Mouse (Mus musculus): ENCODE data around the gene Gdap2.

The Gdap2 gene
- long read RNA-seq, experiment 1, transcript Gdap2-201 (14 exons, 3,008 nt), result major isoform, 8 of 11 reads
- long read RNA-seq, experiment 1, partial matches to known transcripts, result 0 of 11 reads
- long read RNA-seq, experiment 1, other reads (novel, unspliced or antisense), result 3 of 11 reads
- long read RNA-seq, experiment 2, transcript Gdap2-201 (14 exons, 3,008 nt), result major isoform, 8 of 12 reads
- long read RNA-seq, experiment 2, partial matches to known transcripts, result 0 of 12 reads
- long read RNA-seq, experiment 2, other reads (novel, unspliced or antisense), result 2 of 12 reads

GRCm38 (mm10) chr3:100162315-100163105, at the start of gene Gdap2, which contains the start of gene Wdr3:
Gene Gdap2 (plus strand): TSS chr3:100162381.
Gene Wdr3 (minus strand): TSS chr3:100162407.
- intact Hi-C loops (cut with DNase I), result no loop called here

GRCm38 (mm10) chr3:100118681-100119080, 43.5 kb upstream of the Gdap2 start:
- intact Hi-C loops (cut with DNase I), result no loop called here

GRCm38 (mm10) chr3:100121961-100122360, 40.2 kb upstream of the Gdap2 start:
- intact Hi-C loops (cut with DNase I), result no loop called here

GRCm38 (mm10) chr3:100122445-100122844, 39.7 kb upstream of the Gdap2 start:
- intact Hi-C loops (cut with DNase I), result no loop called here

- intact Hi-C loops (cut with DNase I), result no loop called here
Measured at GRCm38 (mm10) chr3:100160682-100161445, 1.3 kb upstream of the Gdap2 start.

GRCm38 (mm10) chr3:100161665-100162314, 391 bp upstream of the Gdap2 start:
- intact Hi-C loops (cut with DNase I), result no loop called here

- intact Hi-C loops (cut with DNase I), result no loop called here
Measured at GRCm38 (mm10) chr3:100163556-100163955, 1.4 kb downstream of the Gdap2 start.

- intact Hi-C loops (cut with DNase I), result no loop called here
Measured at GRCm38 (mm10) chr3:100164991-100165390, 2.8 kb downstream of the Gdap2 start.

GRCm38 (mm10) chr3:100176031-100176430, 13.8 kb downstream of the Gdap2 start:
- intact Hi-C loops (cut with DNase I), result no loop called here

GRCm38 (mm10) chr3:100180471-100180870, 18.3 kb downstream of the Gdap2 start:
- intact Hi-C loops (cut with DNase I), result no loop called here

- intact Hi-C loops (cut with DNase I), result loop anchor here (5.0 kb wide), 1 partner anchor 378 kb away; no protein-coding TSS in a partner anchor
Measured at GRCm38 (mm10) chr3:100189444-100189843, 27.3 kb downstream of the Gdap2 start.

GRCm38 (mm10) chr3:100189861-100190260, 27.7 kb downstream of the Gdap2 start:
- intact Hi-C loops (cut with DNase I), result loop anchor here (5.0 kb wide), 2 partner anchors 167 to 377 kb away; no protein-coding TSS in a partner anchor

- intact Hi-C loops (cut with DNase I), result loop anchor here (5.0 kb wide), 1 partner anchor 163 kb away; no protein-coding TSS in a partner anchor
Measured at GRCm38 (mm10) chr3:100194210-100194609, 32.0 kb downstream of the Gdap2 start.

- intact Hi-C loops (cut with DNase I), result no loop called here
Measured at GRCm38 (mm10) chr3:100201554-100201953, 39.4 kb downstream of the Gdap2 start.

GRCm38 (mm10) chr3:100206973-100207372, 44.8 kb downstream of the Gdap2 start:
- intact Hi-C loops (cut with DNase I), result no loop called here

GRCm38 (mm10) chr3:100215469-100215868, 53.3 kb downstream of the Gdap2 start:
- intact Hi-C loops (cut with DNase I), result no loop called here

- intact Hi-C loops (cut with DNase I), result no loop called here
Measured at GRCm38 (mm10) chr3:100225326-100225959, 63.3 kb downstream of the Gdap2 start.

GRCm38 (mm10) chr3:100227509-100227908, 65.3 kb downstream of the Gdap2 start:
- intact Hi-C loops (cut with DNase I), result no loop called here

- intact Hi-C loops (cut with DNase I), result no loop called here
Measured at GRCm38 (mm10) chr3:100228981-100229380, 66.8 kb downstream of the Gdap2 start.

GRCm38 (mm10) chr3:100236725-100237436, 74.7 kb downstream of the Gdap2 start:
- intact Hi-C loops (cut with DNase I), result no loop called here

Measured in adrenal gland (tissue).